Mouse (Mus musculus): ENCODE data around the gene Ticam1. TPM values are rescaled to one million over a fixed set of nuclear protein-coding genes. Genes with fewer than 3 reads are reported as not detected.

Ticam1 gene
- polyA plus RNA-seq, 1 experiment from 2014 or later, result 2.6 TPM

DNA sequence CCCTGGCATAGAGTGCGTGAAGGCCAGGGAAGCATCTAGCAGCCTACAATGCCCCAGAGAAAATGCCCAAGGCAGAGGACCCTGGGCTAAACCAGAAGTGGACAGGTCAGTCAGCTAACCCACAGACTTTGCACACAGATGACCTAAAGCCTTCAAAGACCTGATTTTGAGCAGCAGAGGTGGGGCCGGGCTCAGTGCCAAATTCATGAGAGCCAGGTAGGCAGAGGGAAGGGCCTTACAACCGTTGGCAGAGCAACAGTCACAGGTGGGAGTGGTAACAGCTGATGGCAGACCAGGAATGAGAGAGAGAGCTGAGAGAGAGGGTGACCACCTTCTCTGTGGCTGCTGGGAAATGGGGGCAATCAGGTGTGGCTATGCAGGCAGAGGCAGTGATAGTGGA is 3.9 kb downstream of the Ticam1 start:
- Histone ChIP-seq H3K9me3 (ENCODE audit: control insufficient read depth, low read length) (no peaks in the 10 kb centered on the region), H3K9ac (ENCODE audit: low read length) (no peak overlapping the region), H3K27me3 (ENCODE audit: control insufficient read depth, insufficient read depth, low read length) (no peaks in the 10 kb centered on the region), H3K27ac (ENCODE audit: low read depth, low read length) (no peak overlapping the region), H3K36me3 (ENCODE audit: control insufficient read depth, insufficient read depth, low read length) (no peaks in the 10 kb centered on the region), H3K4me1 (ENCODE audit: control insufficient read depth, insufficient read depth, low read length) (peaks cover 15% of the 10 kb centered on the region), H3K4me3 (ENCODE audit: low read depth, low read length) (no peak overlapping the region), H3K4me2 (no peak overlapping the region)
- ATAC-seq (ENCODE audit: low FRiP score) (no peak), DNase-seq (ENCODE audit: low spot score, missing footprints) (no peak)
- WGBS, result 74% methylated on average over 3 of the region's 3 CpGs

DNA sequence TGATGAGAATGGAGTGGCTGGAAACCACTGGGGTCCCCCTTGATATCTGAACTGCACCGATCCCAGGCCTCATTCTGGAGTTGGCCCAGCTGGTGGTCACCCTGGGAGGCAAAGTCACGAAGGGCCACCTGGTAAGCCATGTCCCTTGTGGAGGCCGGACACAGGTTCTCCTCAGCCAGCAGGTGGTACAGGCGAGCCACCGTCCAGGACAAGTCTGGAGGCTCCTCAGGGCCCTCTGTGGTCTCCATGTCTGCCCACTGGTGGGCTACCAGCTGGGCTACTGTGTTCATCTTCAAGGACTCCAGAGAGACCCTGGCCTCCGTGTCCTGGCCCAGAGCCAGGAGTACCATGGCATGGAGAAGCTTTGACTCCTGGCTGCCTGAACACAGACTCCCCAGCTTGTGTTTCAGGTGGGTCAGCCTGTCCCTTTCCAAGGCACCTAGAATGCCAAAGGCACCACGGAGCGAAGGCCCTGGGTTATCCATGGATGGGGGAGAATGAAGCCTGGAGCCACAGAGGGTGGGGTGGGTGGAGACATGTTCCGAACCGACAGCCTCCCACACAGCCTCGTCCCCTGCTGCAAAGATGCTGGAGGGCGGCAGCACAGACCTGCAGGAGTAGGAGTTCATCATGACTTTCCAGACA is 4.9 kb downstream of the Ticam1 start:
- Histone ChIP-seq H3K27ac (ENCODE audit: low read depth, low read length) (no peak overlapping the region), H3K36me3 (ENCODE audit: control insufficient read depth, insufficient read depth, low read length) (no peaks in the 10 kb centered on the region), H3K4me2 (no peak overlapping the region), H3K27me3 (ENCODE audit: control insufficient read depth, insufficient read depth, low read length) (no peaks in the 10 kb centered on the region), H3K9ac (ENCODE audit: low read length) (no peak overlapping the region), H3K4me1 (ENCODE audit: control insufficient read depth, insufficient read depth, low read length) (peaks cover 13% of the 10 kb centered on the region), H3K4me3 (ENCODE audit: low read depth, low read length) (no peak overlapping the region), H3K9me3 (ENCODE audit: control insufficient read depth, low read length) (no peaks in the 10 kb centered on the region)
- WGBS, result 85% methylated on average over 12 of the region's 12 CpGs
- DNase-seq (ENCODE audit: low spot score, missing footprints), result no peak
- no peak for ATAC-seq (ENCODE audit: low FRiP score)

DNA sequence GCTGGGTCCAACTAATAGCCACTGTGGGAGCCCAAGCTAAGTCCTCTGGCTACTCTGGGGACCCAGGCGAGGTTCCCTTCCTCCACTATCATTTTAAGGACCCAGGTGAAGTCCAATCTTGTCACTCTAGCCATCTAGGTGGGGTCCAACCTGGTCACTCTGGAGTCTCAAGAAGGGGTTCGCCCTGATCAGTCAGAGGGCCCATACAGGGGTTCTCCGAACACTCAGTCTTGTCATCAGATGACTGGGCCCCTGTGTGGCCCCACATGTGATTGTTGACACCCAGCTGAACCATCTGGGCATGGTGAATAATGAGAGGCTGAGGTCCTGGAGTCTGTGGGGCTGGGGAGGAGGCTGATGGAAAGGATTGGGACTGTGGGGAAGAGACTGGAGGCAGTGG is 6.8 kb downstream of the Ticam1 start:
- DNase-seq (ENCODE audit: low spot score, missing footprints) (no peak), ATAC-seq (ENCODE audit: low FRiP score) (peak; percentile 18; the same call in 1 of the 2 replicates)
- WGBS, result 81% methylated on average over 3 of the region's 3 CpGs

DNA sequence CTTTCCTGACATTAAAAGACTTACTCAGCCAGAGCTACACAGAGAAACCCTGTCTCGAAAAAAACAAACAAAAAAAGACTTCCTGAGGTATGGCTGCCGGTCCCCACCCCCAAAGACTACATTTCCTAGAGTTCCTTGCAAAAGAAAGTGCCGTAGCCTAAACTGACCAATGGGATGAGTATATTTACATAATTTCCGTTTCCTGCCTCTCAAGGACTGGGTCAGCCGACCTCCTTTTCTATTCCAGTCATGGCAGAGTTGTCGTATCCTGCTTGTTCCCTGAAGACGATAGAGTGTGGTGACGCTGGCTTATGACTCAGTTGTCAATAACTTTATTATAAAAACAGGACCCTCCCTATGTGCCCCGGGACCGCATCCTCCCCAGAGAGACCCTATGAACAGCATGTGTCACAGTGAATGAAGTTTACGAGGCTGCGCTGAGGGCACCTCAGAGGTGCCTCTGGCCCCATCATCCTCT is 7.4 kb downstream of the Ticam1 start:
- 20% methylated on average over 12 of the region's 12 CpGs for WGBS
- Histone ChIP-seq H3K4me3 (ENCODE audit: low read depth, low read length) (peak overlapping the region; percentile 30), H3K9ac (ENCODE audit: low read length) (peak overlapping the region; percentile 65), H3K4me2 (peak overlapping the region; percentile 69), H3K36me3 (ENCODE audit: control insufficient read depth, insufficient read depth, low read length) (no peaks in the 10 kb centered on the region), H3K9me3 (ENCODE audit: control insufficient read depth, low read length) (no peaks in the 10 kb centered on the region), H3K4me1 (ENCODE audit: control insufficient read depth, insufficient read depth, low read length) (peaks cover 7% of the 10 kb centered on the region), H3K27me3 (ENCODE audit: control insufficient read depth, insufficient read depth, low read length) (no peaks in the 10 kb centered on the region), H3K27ac (ENCODE audit: low read depth, low read length) (no peak overlapping the region)
- peak; percentile 88 for ATAC-seq (ENCODE audit: low FRiP score)
- DNase-seq (ENCODE audit: low spot score, missing footprints), result peak; percentile 90

More for the DNA sequence above, 6.8 kb downstream of the Ticam1 start:
- no peaks in the 10 kb centered on the region for H3K36me3 ChIP-seq (ENCODE audit: control insufficient read depth, insufficient read depth, low read length)
- no peaks in the 10 kb centered on the region for H3K27me3 ChIP-seq (ENCODE audit: control insufficient read depth, insufficient read depth, low read length)
- peak overlapping the region; percentile 69 for H3K4me2 ChIP-seq
- H3K4me1 ChIP-seq (ENCODE audit: control insufficient read depth, insufficient read depth, low read length), result peaks cover 7% of the 10 kb centered on the region
- peak overlapping the region; percentile 65 for H3K9ac ChIP-seq (ENCODE audit: low read length)
- H3K27ac ChIP-seq (ENCODE audit: low read depth, low read length), result no peak overlapping the region
- H3K4me3 ChIP-seq (ENCODE audit: low read depth, low read length), result peak overlapping the region; percentile 30; the same call in 1 of the 2 replicates
- H3K9me3 ChIP-seq (ENCODE audit: control insufficient read depth, low read length), result no peaks in the 10 kb centered on the region

DNA sequence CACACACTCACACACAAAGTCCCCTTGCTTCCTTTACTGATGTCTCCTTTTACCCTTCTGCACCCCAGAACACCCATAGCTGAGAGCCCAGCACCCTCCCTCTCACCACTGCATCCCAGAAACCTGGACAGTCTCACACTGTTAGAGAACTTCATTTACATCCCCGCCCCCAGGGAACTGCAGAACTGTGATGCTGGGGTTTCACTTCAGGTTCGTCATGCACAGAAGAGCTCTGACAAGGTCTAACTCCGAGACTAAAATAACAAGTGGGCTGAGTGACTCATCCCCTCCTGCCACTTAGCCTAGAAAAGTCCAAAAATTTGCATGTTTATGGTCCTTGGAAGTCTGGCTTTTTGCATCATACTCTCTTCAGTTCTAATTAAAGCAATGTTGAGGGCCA is 10.3 kb downstream of the Ticam1 start:
- ATAC-seq (ENCODE audit: low FRiP score) (no peak), DNase-seq (ENCODE audit: low spot score, missing footprints) (no peak)
- H3K36me3 ChIP-seq (ENCODE audit: control insufficient read depth, insufficient read depth, low read length), result peaks cover 3% of the 10 kb centered on the region; the same call in 1 of the 2 replicates
- no peaks in the 10 kb centered on the region for H3K27me3 ChIP-seq (ENCODE audit: control insufficient read depth, insufficient read depth, low read length)
- no peak overlapping the region for H3K9ac ChIP-seq (ENCODE audit: low read length)
- no peak overlapping the region for H3K27ac ChIP-seq (ENCODE audit: low read depth, low read length)
- peaks cover 7% of the 10 kb centered on the region for H3K4me1 ChIP-seq (ENCODE audit: control insufficient read depth, insufficient read depth, low read length)
- no peak overlapping the region for H3K4me3 ChIP-seq (ENCODE audit: low read depth, low read length)
- H3K9me3 ChIP-seq (ENCODE audit: control insufficient read depth, low read length), result no peaks in the 10 kb centered on the region
- WGBS, result 70% methylated on average over 3 of the region's 3 CpGs
- no peak overlapping the region for H3K4me2 ChIP-seq

DNA sequence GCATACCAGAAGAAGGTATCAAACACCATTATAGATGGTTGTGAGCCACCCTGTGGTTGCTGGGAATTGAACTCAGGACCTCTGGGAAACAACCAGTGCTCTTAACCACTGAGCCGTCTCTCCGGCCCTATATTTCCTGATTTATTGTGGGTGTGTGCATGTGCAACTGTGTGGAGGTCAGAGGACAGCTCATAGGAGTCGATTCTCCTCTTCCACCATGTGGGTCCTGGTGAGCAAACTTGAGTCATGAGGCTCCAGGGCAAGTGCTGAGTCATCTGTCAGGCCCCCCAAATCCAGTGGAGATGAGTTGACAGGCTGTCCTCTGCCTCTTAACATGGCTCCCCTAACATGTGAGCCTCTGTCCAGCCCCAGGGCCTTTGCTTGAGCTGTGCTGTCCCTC is 10.7 kb downstream of the Ticam1 start:
- DNase-seq (ENCODE audit: low spot score, missing footprints), result no peak
- no peak overlapping the region for H3K27ac ChIP-seq (ENCODE audit: low read depth, low read length)
- peaks cover 7% of the 10 kb centered on the region for H3K4me1 ChIP-seq (ENCODE audit: control insufficient read depth, insufficient read depth, low read length)
- H3K9me3 ChIP-seq (ENCODE audit: control insufficient read depth, low read length), result no peaks in the 10 kb centered on the region
- peaks cover 3% of the 10 kb centered on the region; the same call in 1 of the 2 replicates for H3K36me3 ChIP-seq (ENCODE audit: control insufficient read depth, insufficient read depth, low read length)
- ATAC-seq (ENCODE audit: low FRiP score), result no peak
- no peaks in the 10 kb centered on the region for H3K27me3 ChIP-seq (ENCODE audit: control insufficient read depth, insufficient read depth, low read length)
- WGBS, result 87% methylated on average over 3 of the region's 3 CpGs
- no peak overlapping the region for H3K9ac ChIP-seq (ENCODE audit: low read length)
- no peak overlapping the region for H3K4me3 ChIP-seq (ENCODE audit: low read depth, low read length)
- H3K4me2 ChIP-seq, result no peak overlapping the region

DNA sequence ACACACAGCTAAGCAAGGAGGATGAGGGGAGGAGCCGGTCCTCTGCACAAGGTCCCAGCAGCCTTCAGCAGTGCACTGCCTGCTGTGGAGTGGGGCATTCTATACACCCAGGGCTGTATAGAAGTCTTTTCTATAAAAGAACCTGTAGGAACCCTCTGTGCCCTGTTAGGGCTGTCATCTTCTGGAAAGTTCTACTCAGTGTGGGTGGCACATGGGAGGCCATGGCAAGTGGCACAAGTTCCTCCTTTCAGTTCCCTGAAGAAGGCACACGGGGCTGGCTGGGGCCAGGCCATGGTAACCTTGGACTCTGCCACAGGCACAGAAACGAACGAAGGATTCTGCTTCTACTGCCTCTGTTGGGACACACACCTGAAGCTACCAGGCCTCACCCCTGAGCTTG is 11.6 kb downstream of the Ticam1 start:
- H3K9me3 ChIP-seq (ENCODE audit: control insufficient read depth, low read length), result no peaks in the 10 kb centered on the region
- H3K4me1 ChIP-seq (ENCODE audit: control insufficient read depth, insufficient read depth, low read length), result peaks cover 7% of the 10 kb centered on the region
- H3K36me3 ChIP-seq (ENCODE audit: control insufficient read depth, insufficient read depth, low read length), result peaks cover 3% of the 10 kb centered on the region; the same call in 1 of the 2 replicates
- no peak overlapping the region for H3K27ac ChIP-seq (ENCODE audit: low read depth, low read length)
- 93% methylated on average over 4 of the region's 4 CpGs for WGBS
- no peak overlapping the region for H3K9ac ChIP-seq (ENCODE audit: low read length)
- DNase-seq (ENCODE audit: low spot score, missing footprints), result no peak
- ATAC-seq (ENCODE audit: low FRiP score), result no peak
- no peaks in the 10 kb centered on the region for H3K27me3 ChIP-seq (ENCODE audit: control insufficient read depth, insufficient read depth, low read length)
- H3K4me2 ChIP-seq, result no peak overlapping the region
- no peak overlapping the region for H3K4me3 ChIP-seq (ENCODE audit: low read depth, low read length)

DNA sequence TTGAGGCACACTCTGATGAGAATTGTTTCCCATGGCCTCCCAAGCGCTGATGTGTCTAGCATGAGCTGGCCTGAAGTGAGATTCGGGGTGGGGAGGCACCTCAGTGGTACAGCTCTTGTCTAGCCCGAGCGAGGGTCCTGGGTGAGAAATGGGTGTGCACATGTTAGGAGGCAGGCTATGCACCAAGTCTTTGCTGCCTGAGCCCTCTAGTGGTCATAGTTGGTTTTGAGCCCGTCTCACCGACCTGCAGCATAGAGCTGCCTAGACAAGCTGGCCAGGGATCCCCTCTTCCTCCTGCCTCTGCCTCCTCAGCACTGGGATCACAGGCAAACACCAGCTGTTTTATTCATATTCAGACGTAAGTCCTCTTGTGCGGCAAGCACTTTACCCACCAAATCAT is 12.6 kb downstream of the Ticam1 start:
- H3K27me3 ChIP-seq (ENCODE audit: control insufficient read depth, insufficient read depth, low read length), result no peaks in the 10 kb centered on the region
- DNase-seq (ENCODE audit: low spot score, missing footprints), result peak; percentile 97
- no peak overlapping the region for H3K4me2 ChIP-seq
- ATAC-seq (ENCODE audit: low FRiP score), result peak; percentile 78
- H3K9ac ChIP-seq (ENCODE audit: low read length), result no peak overlapping the region
- 0 out of 2 replicates have a peak, but pooled peaks cover 2% of the 10 kb centered on the region for H3K4me1 ChIP-seq (ENCODE audit: control insufficient read depth, insufficient read depth, low read length)
- no peak overlapping the region for H3K27ac ChIP-seq (ENCODE audit: low read depth, low read length)
- 20% methylated on average over 8 of the region's 8 CpGs for WGBS
- peaks cover 3% of the 10 kb centered on the region; the same call in 1 of the 2 replicates for H3K36me3 ChIP-seq (ENCODE audit: control insufficient read depth, insufficient read depth, low read length)
- H3K9me3 ChIP-seq (ENCODE audit: control insufficient read depth, low read length), result no peaks in the 10 kb centered on the region
- H3K4me3 ChIP-seq (ENCODE audit: low read depth, low read length), result no peak overlapping the region

DNA sequence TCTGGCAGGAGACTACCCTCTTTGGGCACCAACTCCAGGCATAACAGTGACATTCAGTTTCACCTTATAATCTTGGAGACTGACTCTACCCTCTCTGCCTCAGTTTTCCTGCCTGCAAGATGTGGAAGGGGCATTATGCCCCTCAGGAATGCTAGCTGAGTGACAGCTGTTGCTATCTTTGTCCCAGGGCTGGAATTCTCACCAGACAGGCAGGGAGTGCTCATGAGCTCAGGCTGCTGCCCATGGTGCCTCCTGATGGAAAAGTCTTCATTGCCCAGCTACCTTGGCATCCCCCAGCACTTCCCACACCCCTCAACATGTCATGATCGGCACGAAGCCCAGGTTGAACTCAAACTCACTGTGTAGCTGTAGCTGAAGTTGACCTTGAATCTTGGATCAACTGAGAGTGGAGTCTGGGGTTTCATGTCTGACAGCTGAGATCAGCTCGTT is 13.9 kb downstream of the Ticam1 start:
- DNase-seq (ENCODE audit: low spot score, missing footprints) (peak; percentile 26), ATAC-seq (ENCODE audit: low FRiP score) (no peak)
- H3K27me3 ChIP-seq (ENCODE audit: control insufficient read depth, insufficient read depth, low read length), result no peaks in the 10 kb centered on the region
- H3K27ac ChIP-seq (ENCODE audit: low read depth, low read length), result no peak overlapping the region
- H3K4me3 ChIP-seq (ENCODE audit: low read depth, low read length), result no peak overlapping the region
- peaks cover 1% of the 10 kb centered on the region for H3K4me1 ChIP-seq (ENCODE audit: control insufficient read depth, insufficient read depth, low read length)
- no peak overlapping the region for H3K9ac ChIP-seq (ENCODE audit: low read length)
- H3K4me2 ChIP-seq, result no peak overlapping the region
- no peaks in the 10 kb centered on the region for H3K9me3 ChIP-seq (ENCODE audit: control insufficient read depth, low read length)
- peaks cover 9% of the 10 kb centered on the region; the same call in 1 of the 2 replicates for H3K36me3 ChIP-seq (ENCODE audit: control insufficient read depth, insufficient read depth, low read length)
- WGBS, result 86% methylated on average over 3 of the region's 3 CpGs
